Mouse (Mus musculus) skeletal muscle tissue, postnatal 0 days (tissue): ENCODE data around the gene H2-Eb2. TPM values are rescaled to one million over a fixed set of nuclear protein-coding genes. Genes with fewer than 3 reads are reported as not detected.

Source experiments
- polyA plus RNA-seq: library from polyadenylated mRNA; unstranded; fragments of >200 nt; fragmentation: Nextera tagmentation; extraction: Ambion mirVana; gene quantifications from 2 replicates; pipeline ENCODE4 v1.2.1, GENCODE M21; 2015

H2-Eb2 gene
- not detected in 2 replicates for polyA plus RNA-seq

GRCm38 (mm10) chr17:34325436-34325835 lies at the start of gene H2-Eb2:
H2-Eb2 (plus strand) TSS chr17:34325665.

GRCm38 (mm10) chr17:34287648-34288047 lies 37.8 kb upstream of the H2-Eb2 start, which contains the start of gene H2-Aa:
H2-Aa (minus strand) TSS chr17:34287823.

GRCm38 (mm10) chr17:34305380-34306030 lies 20.0 kb upstream of the H2-Eb2 start, which contains the start of gene H2-Eb1:
H2-Eb1 (plus strand) TSS chr17:34305867.

GRCm38 (mm10) chr17:34354539-34354938 lies 29.1 kb downstream of the H2-Eb2 start, which contains the start of gene Btnl2:
Btnl2 (plus strand) TSS chr17:34354822.

GRCm38 (mm10) chr17:34376847-34377246 lies 51.4 kb downstream of the H2-Eb2 start, which contains the start of gene Btnl1:
Btnl1 (plus strand) TSS chr17:34377132.

Other genes starting within 250 kb of the H2-Eb2 start
- 0.27 and 0.35 TPM in 2 replicates for gene H2-Oa, start 233.3 kb upstream of the H2-Eb2 start, polyA plus RNA-seq
- 10.7 and 10.8 TPM in 2 replicates for gene H2-DMa, start 206.1 kb upstream of the H2-Eb2 start, polyA plus RNA-seq
- 42.6 and 45.7 TPM in 2 replicates for gene Brd2, start 203.0 kb upstream of the H2-Eb2 start, polyA plus RNA-seq
- 0.17 and 0.33 TPM in 2 replicates for gene H2-DMb2, start 182.4 kb upstream of the H2-Eb2 start, polyA plus RNA-seq
- 0.44 and 1.1 TPM in 2 replicates for gene H2-DMb1, start 172.6 kb upstream of the H2-Eb2 start, polyA plus RNA-seq
- 3.5 and 5.1 TPM in 2 replicates for gene Tap1, start 138.1 kb upstream of the H2-Eb2 start, polyA plus RNA-seq
- 3.6 and 6.3 TPM in 2 replicates for gene Psmb9, start 137.9 kb upstream of the H2-Eb2 start, polyA plus RNA-seq
- gene Psmb8, start 127.9 kb upstream of the H2-Eb2 start, polyA plus RNA-seq: 11.0 and 17.6 TPM in 2 replicates
- gene Tap2, start 122.1 kb upstream of the H2-Eb2 start, polyA plus RNA-seq: 5.3 and 7.2 TPM in 2 replicates
- gene H2-Ob, start 86.8 kb upstream of the H2-Eb2 start, polyA plus RNA-seq: 0.06 and 0.19 TPM in 2 replicates
- 4.1 and 6.2 TPM in 2 replicates for gene H2-Ab1, start 68.0 kb upstream of the H2-Eb2 start, polyA plus RNA-seq
- 3.9 and 5.0 TPM in 2 replicates for gene H2-Aa, start 37.8 kb upstream of the H2-Eb2 start, polyA plus RNA-seq
- gene H2-Eb1, start 19.8 kb upstream of the H2-Eb2 start, polyA plus RNA-seq: 3.6 and 4.8 TPM in 2 replicates
- gene Btnl2, start 29.2 kb downstream of the H2-Eb2 start, polyA plus RNA-seq: 0.18 and 0.24 TPM in 2 replicates
- not detected in 2 replicates for gene Btnl1, start 51.5 kb downstream of the H2-Eb2 start, polyA plus RNA-seq
- 0.51 and 0.82 TPM in 2 replicates for gene BC051142, start 73.2 kb downstream of the H2-Eb2 start, polyA plus RNA-seq
- not detected in 2 replicates for gene Btnl4, start 151.7 kb downstream of the H2-Eb2 start, polyA plus RNA-seq
- gene Btnl6, start 191.7 kb downstream of the H2-Eb2 start, polyA plus RNA-seq: not detected in 2 replicates
- 3.6 and 4.2 TPM in 2 replicates for gene Notch4, start 238.6 kb downstream of the H2-Eb2 start, polyA plus RNA-seq